Mouse (Mus musculus): ENCODE data around the gene Ftl1.

Gene Ftl1

GRCm38 (mm10) chr7:45413113-45413863 is 46.4 kb downstream of the Ftl1 start, which contains the start of gene Ntf5:
Gene Ntf5, plus strand, starts transcription at chr7:45413695.
- peak; percentile 51 for DNase-seq (ENCODE audit: extremely low spot score)

DNA sequence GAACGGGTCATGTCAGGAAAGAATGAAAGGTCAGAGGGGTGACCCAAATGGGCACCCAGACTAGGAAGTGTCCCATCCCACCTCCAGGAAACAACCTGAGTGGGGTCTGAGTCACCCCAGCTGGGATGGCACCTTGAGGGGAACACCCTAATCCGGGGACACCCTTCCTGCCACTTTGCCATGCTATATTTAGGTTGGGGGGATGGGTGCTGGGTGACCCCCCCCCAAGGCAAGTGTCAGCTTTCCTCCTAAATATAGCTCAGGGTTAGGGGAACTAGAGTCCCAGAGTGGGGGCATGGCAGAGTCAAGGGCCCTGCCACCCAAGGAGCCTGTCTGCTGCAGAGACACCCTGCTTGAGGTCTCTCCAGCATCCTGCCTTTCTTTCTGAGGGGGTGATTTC is 47.3 kb downstream of the Ftl1 start:
- no peak for DNase-seq (ENCODE audit: extremely low spot score)

DNA sequence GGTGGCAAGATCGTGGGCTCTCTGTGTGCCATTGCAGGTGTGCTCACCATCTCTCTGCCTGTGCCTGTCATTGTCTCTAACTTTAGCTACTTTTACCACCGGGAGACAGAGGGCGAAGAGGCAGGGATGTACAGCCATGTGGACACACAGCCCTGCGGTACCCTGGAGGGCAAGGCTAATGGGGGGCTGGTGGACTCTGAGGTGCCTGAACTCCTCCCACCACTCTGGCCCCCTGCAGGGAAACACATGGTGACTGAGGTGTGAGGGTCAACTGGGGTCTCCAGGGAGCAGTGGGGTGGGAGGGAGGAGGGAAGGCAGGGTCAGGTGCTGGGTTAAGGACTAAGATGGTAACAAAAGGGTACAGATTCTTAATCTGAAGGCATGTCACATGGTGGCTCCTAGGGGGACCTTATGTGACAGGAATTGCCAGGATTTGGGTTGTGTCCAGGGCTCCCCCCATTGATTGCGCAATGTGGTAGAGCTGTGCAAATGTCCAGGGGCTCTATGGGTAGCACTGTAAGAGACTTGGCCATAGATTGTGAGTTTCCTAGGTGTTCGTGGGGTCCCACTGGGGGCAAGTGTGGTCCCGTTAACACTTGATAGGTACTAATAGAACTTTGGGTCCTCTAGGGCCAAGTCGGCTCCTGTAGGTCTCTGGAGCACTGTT is 50.1 kb downstream of the Ftl1 start:
- DNase-seq (ENCODE audit: extremely low spot score) = no peak

- no peak for DNase-seq (ENCODE audit: extremely low spot score)
Observed at GRCm38 (mm10) chr7:45408949-45409348, 50.7 kb downstream of the Ftl1 start.

GRCm38 (mm10) chr7:45408351-45408750 is 51.3 kb downstream of the Ftl1 start:
- DNase-seq (ENCODE audit: extremely low spot score) = no peak
